Mouse (Mus musculus): ENCODE results near the gene AB124611. TPM values are rescaled to one million over a fixed set of nuclear protein-coding genes. Genes with fewer than 3 reads are reported as not detected.

AB124611 gene
- polyA plus RNA-seq (2015; fragmentation: Nextera tagmentation; extraction: Ambion mirVana): 1.2 and 1.6 TPM in 2 replicates

GRCm38 (mm10) chr9:21525937-21526633 is at the start of gene AB124611:
TSS of gene AB124611 (plus strand) at chr9:21526176.

DNA sequence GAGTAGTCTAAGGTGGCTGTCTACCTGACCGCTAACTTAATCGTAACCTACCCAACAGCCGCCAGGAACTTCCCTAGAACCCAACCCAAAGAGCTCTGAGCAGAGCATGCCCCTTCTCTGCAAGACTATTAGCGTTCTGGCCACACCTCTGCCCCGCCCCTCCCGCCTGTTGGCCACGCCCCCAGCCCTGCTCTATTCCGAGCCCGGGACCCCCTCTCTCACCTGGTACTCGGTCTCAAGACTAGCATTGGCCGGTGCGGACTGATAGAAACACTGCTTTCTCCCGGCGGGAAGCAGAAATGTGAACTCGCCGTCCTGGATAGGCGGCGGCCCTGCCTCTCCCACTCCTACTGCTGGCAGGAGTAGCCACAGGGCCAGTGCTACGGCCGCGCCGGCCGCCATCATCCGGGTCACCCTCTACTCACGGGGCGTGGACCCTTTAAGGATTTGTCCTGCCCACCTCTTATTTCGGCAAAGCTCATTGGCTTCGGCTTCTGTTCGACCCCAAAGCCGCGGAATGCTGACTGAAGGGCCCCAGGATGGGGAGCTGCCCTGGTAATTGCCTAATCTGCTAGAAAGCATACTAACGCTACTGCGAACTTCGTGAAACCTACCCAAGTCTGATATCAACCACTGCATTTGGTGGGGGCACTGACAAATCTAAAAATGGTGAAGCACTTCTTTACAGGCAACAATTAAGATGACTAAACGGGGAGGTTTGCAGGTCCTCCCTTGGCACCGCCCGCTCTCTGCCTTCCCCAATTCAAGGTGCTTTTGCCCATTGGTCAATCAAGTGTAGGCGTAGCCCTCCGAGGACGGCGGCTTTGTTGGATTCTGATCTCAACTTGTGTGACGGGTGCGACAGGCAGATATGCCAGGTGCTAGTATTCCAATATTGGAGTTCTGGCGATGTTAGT is 15.9 kb upstream of the AB124611 start, which contains the start of gene Tmed1:
Gene Tmed1, minus strand, starts transcription at position 481 of the 917 bp plus-strand sequence.

GRCm38 (mm10) chr9:21546789-21547074 is 20.8 kb downstream of the AB124611 start, which contains the start of gene Carm1:
TSS of gene Carm1 (plus strand) at chr9:21546894.

GRCm38 (mm10) chr9:21592703-21593121 is 66.7 kb downstream of the AB124611 start, which contains the start of the genes Timm29 and Yipf2:
TSS of gene Timm29 (plus strand) at chr9:21592722.
TSS of gene Yipf2 (minus strand) at chr9:21592828.

Small RNAs within 50 kb of the gene (microRNA-seq; reads per million reads assigned to microRNA genes)
- gene Mir199a-1: 0.87 reads per million

Other genes starting within 250 kb of the AB124611 start
- gene Kri1, start 238.2 kb upstream of the AB124611 start, polyA plus RNA-seq (2015; fragmentation: Nextera tagmentation; extraction: Ambion mirVana): 11.8 and 12.0 TPM in 2 replicates
- gene Cdkn2d, start 234.8 kb upstream of the AB124611 start, polyA plus RNA-seq (2015; fragmentation: Nextera tagmentation; extraction: Ambion mirVana): 157 and 165 TPM in 2 replicates
- 3.5 and 4.4 TPM in 2 replicates for gene Ap1m2, start 213.8 kb upstream of the AB124611 start, polyA plus RNA-seq (2015; fragmentation: Nextera tagmentation; extraction: Ambion mirVana)
- gene Slc44a2, start 205.5 kb upstream of the AB124611 start, polyA plus RNA-seq (2015; fragmentation: Nextera tagmentation; extraction: Ambion mirVana): 47.3 and 53.9 TPM in 2 replicates
- 156 and 169 TPM in 2 replicates for gene Ilf3, start 158.3 kb upstream of the AB124611 start, polyA plus RNA-seq (2015; fragmentation: Nextera tagmentation; extraction: Ambion mirVana)
- 38.6 and 45.7 TPM in 2 replicates for gene Qtrt1, start 114.3 kb upstream of the AB124611 start, polyA plus RNA-seq (2015; fragmentation: Nextera tagmentation; extraction: Ambion mirVana)
- gene Dnm2, start 101.3 kb upstream of the AB124611 start, polyA plus RNA-seq (2015; fragmentation: Nextera tagmentation; extraction: Ambion mirVana): 49.8 and 50.1 TPM in 2 replicates
- gene Tmed1, start 15.9 kb upstream of the AB124611 start, polyA plus RNA-seq (2015; fragmentation: Nextera tagmentation; extraction: Ambion mirVana): 59.8 and 64.4 TPM in 2 replicates
- gene Carm1, start 20.7 kb downstream of the AB124611 start, polyA plus RNA-seq (2015; fragmentation: Nextera tagmentation; extraction: Ambion mirVana): 24.3 and 30.1 TPM in 2 replicates
- gene Timm29, start 66.5 kb downstream of the AB124611 start, polyA plus RNA-seq (2015; fragmentation: Nextera tagmentation; extraction: Ambion mirVana): 48.5 and 49.7 TPM in 2 replicates
- gene Yipf2, start 66.7 kb downstream of the AB124611 start, polyA plus RNA-seq (2015; fragmentation: Nextera tagmentation; extraction: Ambion mirVana): 18.7 and 21.2 TPM in 2 replicates
- 62.2 and 75.6 TPM in 2 replicates for gene Smarca4, start 90.0 kb downstream of the AB124611 start, polyA plus RNA-seq (2015; fragmentation: Nextera tagmentation; extraction: Ambion mirVana)
- 13.2 and 13.5 TPM in 2 replicates for gene Ldlr, start 197.3 kb downstream of the AB124611 start, polyA plus RNA-seq (2015; fragmentation: Nextera tagmentation; extraction: Ambion mirVana)
- 11.5 and 14.8 TPM in 2 replicates for gene Spc24, start 234.1 kb downstream of the AB124611 start, polyA plus RNA-seq (2015; fragmentation: Nextera tagmentation; extraction: Ambion mirVana)